Mouse (Mus musculus) CH12.LX (cell line): Measurements from ENCODE around the gene Sept5.

ENCODE experiments used
- BHLHE40 ChIP-seq: IDR thresholded peaks from 2 replicates; pipeline ENCODE4 v1.6.1; 2011; ENCODE audit warnings: mild to moderate bottlenecking, low read depth, low read length, improper control_type of control experiment
- CTCF ChIP-seq, 2 experiments: IDR thresholded peaks in 1 of 2; conservative IDR thresholded peaks in 1 of 2; 2 replicates each; pipeline ENCODE4 v1.5.1; 2011 to 2012; ENCODE audit warnings: low read depth in 2 of 2, low read length in 2 of 2, improper control_type of control experiment in 1 of 2, inconsistent platforms in 1 of 2, mild to moderate bottlenecking in 1 of 2, moderate library complexity in 1 of 2
- EP300 ChIP-seq: IDR thresholded peaks from 2 replicates; pipeline ENCODE4 v1.6.1; 2011; ENCODE audit warnings: low read length, improper control_type of control experiment
- ETS1 ChIP-seq: conservative IDR thresholded peaks from 2 replicates; pipeline ENCODE4 v1.6.1; 2012; ENCODE audit warnings: low read depth, mild to moderate bottlenecking, inconsistent platforms, low read length, improper control_type of control experiment, moderate library complexity
- HCFC1 ChIP-seq: IDR thresholded peaks from 2 replicates; pipeline ENCODE4 v1.6.1; 2012; ENCODE audit warnings: low read depth, mild to moderate bottlenecking, inconsistent platforms, low read length, improper control_type of control experiment
- JUN ChIP-seq: IDR thresholded peaks from 2 replicates; pipeline ENCODE4 v1.6.1; 2011; ENCODE audit warnings: low read depth, mild to moderate bottlenecking, low read length, improper control_type of control experiment, moderate library complexity; ENCODE audit not compliant: insufficient read depth
- KAT2A ChIP-seq: IDR thresholded peaks from 2 replicates; pipeline ENCODE4 v1.6.1; 2012; ENCODE audit warnings: low read length, improper control_type of control experiment, inconsistent platforms; ENCODE audit not compliant: insufficient replicate concordance
- MEF2A ChIP-seq: IDR thresholded peaks from 2 replicates; pipeline ENCODE4 v1.6.1; 2014; ENCODE audit warnings: low read depth, mild to moderate bottlenecking, inconsistent platforms, low read length, improper control_type of control experiment, borderline replicate concordance
- POLR2A ChIP-seq: IDR thresholded peaks from 2 replicates; pipeline ENCODE4 v1.6.1; 2011; ENCODE audit warnings: low read depth, mild to moderate bottlenecking, improper control_type of control experiment, low read length
- TBP ChIP-seq: conservative IDR thresholded peaks from 2 replicates; pipeline ENCODE4 v1.6.1; 2011; ENCODE audit warnings: low read depth, low read length, improper control_type of control experiment
- TCF12 ChIP-seq: IDR thresholded peaks from 2 replicates; pipeline ENCODE4 v1.6.1; 2014; ENCODE audit warnings: low read depth, mild to moderate bottlenecking, inconsistent platforms, low read length, improper control_type of control experiment
- UBTF ChIP-seq: IDR thresholded peaks from 2 replicates; pipeline ENCODE4 v1.6.1; 2012; ENCODE audit warnings: low read depth, mild to moderate bottlenecking, inconsistent platforms, low read length, improper control_type of control experiment, moderate library complexity
- ZKSCAN1 ChIP-seq: IDR thresholded peaks from 2 replicates; pipeline ENCODE4 v1.6.1; 2012; ENCODE audit warnings: low read depth, inconsistent platforms, low read length, improper control_type of control experiment, borderline replicate concordance

GRCm38 (mm10) chr16:18582426-18583148 is 47.2 kb downstream of the Sept5 start:
- no peak for TF ChIP-seq HCFC1
- no peak for TF ChIP-seq ZKSCAN1
- TF ChIP-seq CTCF (conservative IDR thresholded peaks at IDR 0.05 in 1 of 2, IDR thresholded peaks at IDR 0.05 in 1 of 2; ENCODE audit: low read depth in 2 of 2, low read length in 2 of 2), result no peak
- no peak for TF ChIP-seq MEF2A
- TF ChIP-seq EP300, result no peak
- TF ChIP-seq TBP, result no peak
- no peak for TF ChIP-seq JUN
- TF ChIP-seq POLR2A, result no peak
- TF ChIP-seq TCF12, result no peak
- no peak for TF ChIP-seq ETS1
- no peak for TF ChIP-seq BHLHE40
- TF ChIP-seq UBTF, result no peak
- no peak for TF ChIP-seq KAT2A
